Mouse (Mus musculus) heart, adult 2 months (tissue): ENCODE data around the gene Sept5. TPM values are rescaled to one million over a fixed set of nuclear protein-coding genes. Genes with fewer than 3 reads are reported as not detected.

Source experiments
- DNase-seq, 2 experiments: peaks; one replicate each; pipeline ENCODE4 v3.0.0; 2021
- H3K27ac ChIP-seq: fragments of 200-600 bp; 2 replicates; pipeline ENCODE4 v1.8.1; 2022
- H3K27me3 ChIP-seq: fragments of 200-500 bp; 2 replicates; pipeline ENCODE4 v1.6.1; 2012; ENCODE audit warnings: mild to moderate bottlenecking, low read length, inconsistent platforms, mixed read lengths; ENCODE audit not compliant: control insufficient read depth, insufficient read depth
- H3K36me3 ChIP-seq: fragments of 200-500 bp; 2 replicates; pipeline ENCODE4 v1.6.1; 2012; ENCODE audit warnings: low read length, inconsistent platforms; ENCODE audit not compliant: control insufficient read depth, insufficient read depth
- H3K4me1 ChIP-seq: fragments of 200-500 bp; 2 replicates; pipeline ENCODE4 v1.6.1; 2011; ENCODE audit warnings: low read length; ENCODE audit not compliant: control insufficient read depth, insufficient read depth
- H3K4me3 ChIP-seq: fragments of 200-600 bp; 2 replicates; pipeline ENCODE4 v1.8.1; 2022
- H3K79me2 ChIP-seq: fragments of 200-500 bp; replicated peaks from 2 replicates; pipeline ENCODE4 v1.6.1; 2012; ENCODE audit warnings: mild to moderate bottlenecking, inconsistent platforms, low read length, moderate library complexity, mixed read lengths; ENCODE audit not compliant: control insufficient read depth, insufficient read depth
- H3K9ac ChIP-seq: fragments of 200-500 bp; 2 replicates; pipeline ENCODE4 v1.6.1; 2012; ENCODE audit warnings: low read depth, mild to moderate bottlenecking, control low read depth, inconsistent platforms, low read length, mixed read lengths
- CTCF ChIP-seq: fragments of 200-600 bp; IDR thresholded peaks from 2 replicates; pipeline ENCODE4 v1.8.1; 2022; ENCODE audit warnings: antibody characterized with exemption, mild to moderate bottlenecking, moderate library complexity
- EP300 ChIP-seq: fragments of 200-500 bp; IDR thresholded peaks from 2 replicates; pipeline ENCODE4 v1.6.1; 2011; ENCODE audit warnings: low read depth, low read length, control low read depth; ENCODE audit not compliant: insufficient read depth
- POLR2A ChIP-seq: fragments of 200-500 bp; IDR thresholded peaks from 2 replicates; pipeline ENCODE4 v1.6.1; 2011; ENCODE audit warnings: mild to moderate bottlenecking, low read depth, low read length, control low read depth; ENCODE audit not compliant: insufficient read depth
- WGBS: fragments of 180-500 bp; shearing (Covaris S2); methylation state at CpG from one replicate; pipeline ENCODE4 v1.1.7; 2018; 5-methylcytosine and 5-hydroxymethylcytosine counted together
- intact Hi-C: fragments of 180-260 bp; cut with DNase I; formaldehyde crosslinking; loops from one replicate; pipeline ENCODE4 v1.15.1; 2025
- polyA plus RNA-seq: library from polyadenylated mRNA; depleted of rRNA; stranded (reverse); fragments of >200 nt; gene quantifications from 2 replicates; pipeline ENCODE4 v1.2.3, GENCODE M21; 2012
- total RNA-seq, 2 experiments: library from RNA; stranded (reverse); gene quantifications; 2 replicates each; pipeline ENCODE4 v1.2.3; 2021

The Sept5 gene
- total and polyA plus RNA-seq, 3 experiments: 3.2 to 7.3 (median 5.6) TPM

GRCm38 (mm10) chr16:18591047-18592018 lies 38.4 kb downstream of the Sept5 start:
- H3K4me3 ChIP-seq: no peak overlapping the region
- no peaks in the 10 kb centered on the region; the same call in 1 of the 2 replicates for H3K4me1 ChIP-seq
- 0 out of 2 replicates have a peak overlapping the region, but pooled peaks have one; percentile 22 for H3K9ac ChIP-seq
- 6% methylated on average over 59 of the region's 59 CpGs for WGBS
- H3K27me3 ChIP-seq: peaks cover 25% of the 10 kb centered on the region
- intact Hi-C loops: no loop called here
- peak; percentile 50 for TF ChIP-seq CTCF
- TF ChIP-seq EP300: no peak
- H3K27ac ChIP-seq: no peak overlapping the region
- H3K79me2 ChIP-seq: no peaks in the 10 kb centered on the region
- no peak for DNase-seq
- H3K36me3 ChIP-seq: no peaks in the 10 kb centered on the region

- TF ChIP-seq EP300: no peak
- TF ChIP-seq POLR2A: no peak
- peak; percentile 59 for TF ChIP-seq CTCF
- intact Hi-C loops: no loop called here
- 10% methylated on average over 48 of the region's 48 CpGs for whole genome bisulfite sequencing
- Histone ChIP-seq H3K27me3 (peaks cover 28% of the 10 kb centered on the region), H3K27ac (no peak within 1 kb of the TSS), H3K9ac (peak within 1 kb of the TSS; percentile 22; the same call in 1 of the 2 replicates), H3K36me3 (no peaks in the 10 kb centered on the region), H3K4me3 (peak within 1 kb of the TSS; percentile 43), H3K79me2 (no peaks in the 10 kb centered on the region), H3K4me1 (no peaks in the 10 kb centered on the region; the same call in 1 of the 2 replicates)
- DNase-seq: peak in 1 of 2 experiments; percentile 11
Observed at GRCm38 (mm10) chr16:18589804-18590790, 39.7 kb downstream of the Sept5 start, which contains the start of gene Tbx1. Tbx1 (minus strand) TSS chr16:18590671.

- H3K79me2 ChIP-seq: no peaks in the 10 kb centered on the region
- 72% methylated on average over 9 of the region's 9 CpGs for WGBS
- H3K4me1 ChIP-seq: no peaks in the 10 kb centered on the region; the same call in 1 of the 2 replicates
- H3K9ac ChIP-seq: no peak overlapping the region
- intact Hi-C loops: no loop called here
- no peak overlapping the region for H3K27ac ChIP-seq
- H3K27me3 ChIP-seq: peaks cover 30% of the 10 kb centered on the region
- no peak overlapping the region for H3K4me3 ChIP-seq
- H3K36me3 ChIP-seq: no peaks in the 10 kb centered on the region
- no peak for TF ChIP-seq EP300
- no peak for TF ChIP-seq CTCF
- TF ChIP-seq POLR2A: no peak
- no peak for DNase-seq
Observed at GRCm38 (mm10) chr16:18589080-18589621, 40.6 kb downstream of the Sept5 start.

GRCm38 (mm10) chr16:18588738-18589055 lies 41.1 kb downstream of the Sept5 start:
- TF ChIP-seq CTCF (no peak), POLR2A (no peak), EP300 (no peak)

GRCm38 (mm10) chr16:18587847-18588737 lies 41.7 kb downstream of the Sept5 start:
- no peak overlapping the region for H3K4me3 ChIP-seq
- no peak for TF ChIP-seq EP300
- no peak overlapping the region for H3K27ac ChIP-seq
- no peak overlapping the region for H3K9ac ChIP-seq
- no peaks in the 10 kb centered on the region for H3K79me2 ChIP-seq
- 13% methylated on average over 57 of the region's 57 CpGs for WGBS
- no peak for DNase-seq
- no peaks in the 10 kb centered on the region for H3K36me3 ChIP-seq
- intact Hi-C loops: no loop called here
- H3K27me3 ChIP-seq: peaks cover 31% of the 10 kb centered on the region
- no peaks in the 10 kb centered on the region; the same call in 1 of the 2 replicates for H3K4me1 ChIP-seq

More at GRCm38 (mm10) chr16:18588738-18589055, 41.1 kb downstream of the Sept5 start:
- Histone ChIP-seq H3K27me3 (peaks cover 31% of the 10 kb centered on the region), H3K9ac (no peak overlapping the region), H3K4me1 (no peaks in the 10 kb centered on the region; the same call in 1 of the 2 replicates), H3K27ac (no peak overlapping the region), H3K36me3 (no peaks in the 10 kb centered on the region), H3K4me3 (no peak overlapping the region), H3K79me2 (no peaks in the 10 kb centered on the region)
- WGBS: 37% methylated on average over 31 of the region's 31 CpGs
- no peak for DNase-seq
- intact Hi-C loops: no loop called here
